Mouse (Mus musculus) myocyte (in vitro differentiated cells): ENCODE measurements around the gene Tesmin. TPM values are rescaled to one million over a fixed set of nuclear protein-coding genes. Genes with fewer than 3 reads are reported as not detected.

Source experiments
- H3K27me3 ChIP-seq: one replicate; pipeline ENCODE4 v1.6.1; 2011; ENCODE audit not compliant: control insufficient read depth, insufficient read depth, insufficient read length
- H3K36me3 ChIP-seq: one replicate; pipeline ENCODE4 v1.6.1; 2011; ENCODE audit not compliant: control insufficient read depth, insufficient read depth
- H3K4me2 ChIP-seq: one replicate; pipeline ENCODE4 v1.6.1; 2011; ENCODE audit warnings: low read depth, control low read depth
- H3K4me3 ChIP-seq: one replicate; pipeline ENCODE4 v1.5.1; 2011; ENCODE audit warnings: mild to moderate bottlenecking, control low read depth, moderate library complexity
- H3K79me2 ChIP-seq: one replicate; pipeline ENCODE4 v1.6.1; 2011; ENCODE audit not compliant: control insufficient read depth, insufficient read depth
- H3ac ChIP-seq: one replicate; pipeline ENCODE4 v1.6.1; 2011; ENCODE audit not compliant: control insufficient read depth, insufficient read length
- CEBPB ChIP-seq: IDR thresholded peaks from 2 replicates; pipeline ENCODE4 v1.6.1; 2011; ENCODE audit warnings: mild to moderate bottlenecking, moderate library complexity; ENCODE audit not compliant: poor library complexity, insufficient read depth, severe bottlenecking
- E2F4 ChIP-seq: IDR thresholded peaks from one replicate; pipeline ENCODE4 v1.6.1; 2011; ENCODE audit warnings: mild to moderate bottlenecking, control low read depth, moderate library complexity; ENCODE audit not compliant: insufficient read depth
- MAX ChIP-seq: IDR thresholded peaks from one replicate; pipeline ENCODE4 v1.6.1; 2011; ENCODE audit warnings: low read depth, mild to moderate bottlenecking, control low read depth
- MYOD1 ChIP-seq, 3 experiments: IDR thresholded peaks; one replicate each; pipeline ENCODE4 v1.6.1; 2011; ENCODE audit warnings: control low read depth in 2 of 3, low read depth in 2 of 3, mild to moderate bottlenecking in 2 of 3, moderate library complexity in 1 of 3; ENCODE audit not compliant: insufficient read length in 2 of 3, control insufficient read depth in 1 of 3
- MYOG ChIP-seq, 3 experiments: IDR thresholded peaks; one replicate each; pipeline ENCODE4 v1.6.1; 2011; ENCODE audit warnings: control low read depth in 2 of 3, low read depth in 2 of 3, mild to moderate bottlenecking in 2 of 3; ENCODE audit not compliant: insufficient read length in 2 of 3, control insufficient read depth in 1 of 3, insufficient read depth in 1 of 3
- POLR2A ChIP-seq: IDR thresholded peaks from one replicate; pipeline ENCODE4 v1.6.1; 2011; ENCODE audit warnings: low read depth, mild to moderate bottlenecking, control low read depth, moderate library complexity; ENCODE audit not compliant: insufficient read length
- POLR2AphosphoS2 ChIP-seq: IDR thresholded peaks from one replicate; pipeline ENCODE4 v1.6.1; 2011; ENCODE audit warnings: low read depth, control low read depth; ENCODE audit not compliant: insufficient read length
- REST ChIP-seq: IDR thresholded peaks from one replicate; pipeline ENCODE4 v1.6.1; 2011; ENCODE audit warnings: mild to moderate bottlenecking, control low read depth, moderate library complexity; ENCODE audit not compliant: insufficient read depth, insufficient read length
- SRF ChIP-seq: IDR thresholded peaks from one replicate; pipeline ENCODE4 v1.6.1; 2011; ENCODE audit warnings: low read depth; ENCODE audit not compliant: control insufficient read depth, insufficient read length
- TCF12 ChIP-seq: IDR thresholded peaks from one replicate; pipeline ENCODE4 v1.6.1; 2011; ENCODE audit warnings: mild to moderate bottlenecking, control low read depth; ENCODE audit not compliant: poor library complexity, insufficient read depth, severe bottlenecking
- TCF3 ChIP-seq: IDR thresholded peaks from one replicate; pipeline ENCODE4 v1.6.1; 2011; ENCODE audit warnings: low read depth, control low read depth; ENCODE audit not compliant: insufficient read length
- USF1 ChIP-seq: IDR thresholded peaks from one replicate; pipeline ENCODE4 v1.6.1; 2011; ENCODE audit warnings: low read depth, mild to moderate bottlenecking, control low read depth, moderate library complexity
- polyA plus RNA-seq: library from polyadenylated mRNA; unstranded; fragments of >200 nt; fragmentation: generic; extraction: Trizol; gene quantifications from one replicate; pipeline ENCODE4 v1.2.1, GENCODE M21; 2012; ENCODE audit warnings: missing spikeins

Gene Tesmin
- polyA plus RNA-seq, 1 experiment, result 0.19 TPM

DNA sequence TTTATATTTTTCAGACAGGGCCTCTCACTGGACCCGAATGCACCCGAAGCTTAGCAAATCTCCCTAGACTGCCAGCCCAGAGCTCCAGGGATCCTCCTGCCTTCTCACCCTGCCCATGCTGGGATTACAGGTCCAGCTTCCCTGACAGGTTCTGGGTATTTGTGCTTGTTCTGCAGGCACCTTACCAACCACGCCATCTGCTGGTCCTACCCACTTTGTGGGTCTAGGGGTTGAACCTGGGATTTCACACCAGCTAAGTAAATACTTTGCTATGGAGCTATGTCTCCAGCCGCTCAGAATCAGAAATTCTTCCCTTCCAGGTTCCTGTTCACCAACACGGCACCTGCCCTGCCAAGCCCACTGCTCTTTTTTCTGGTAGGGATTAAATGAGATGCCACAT lies 49.3 kb downstream of the Tesmin start:
- Histone ChIP-seq H3K4me3 (no peak overlapping the region), H3K4me2 (no peak overlapping the region), H3K79me2 (no peaks in the 10 kb centered on the region), H3K27me3 (peaks cover 19% of the 10 kb centered on the region), H3K36me3 (no peaks in the 10 kb centered on the region), H3ac (no peak overlapping the region)
- TF ChIP-seq REST, result no peak
- no peak for TF ChIP-seq CEBPB
- TF ChIP-seq SRF, result no peak
- TF ChIP-seq POLR2AphosphoS2, result no peak
- TF ChIP-seq MAX, result no peak
- TF ChIP-seq MYOG (IDR thresholded peaks at IDR 0.05; ENCODE audit: control insufficient read depth in 1 of 3, insufficient read depth in 1 of 3, insufficient read length in 2 of 3, low read depth in 2 of 3), result no peak
- no peak for TF ChIP-seq E2F4

- Histone ChIP-seq H3K36me3 (no peaks in the 10 kb centered on the region), H3K79me2 (no peaks in the 10 kb centered on the region), H3ac (no peak overlapping the region), H3K4me2 (no peak overlapping the region), H3K4me3 (no peak overlapping the region), H3K27me3 (peaks cover 29% of the 10 kb centered on the region)
- no peak for TF ChIP-seq MAX
- no peak for TF ChIP-seq E2F4
- TF ChIP-seq REST, result no peak
- no peak for TF ChIP-seq TCF3
- TF ChIP-seq POLR2A, result no peak
- TF ChIP-seq MYOG (IDR thresholded peaks at IDR 0.05; ENCODE audit: control insufficient read depth in 1 of 3, insufficient read depth in 1 of 3, insufficient read length in 2 of 3, low read depth in 2 of 3), result no peak
- no peak for TF ChIP-seq POLR2AphosphoS2
- no peak for TF ChIP-seq SRF
- TF ChIP-seq USF1, result no peak
- TF ChIP-seq CEBPB, result no peak
- no peak for TF ChIP-seq TCF12
- TF ChIP-seq MYOD1 (IDR thresholded peaks at IDR 0.05; ENCODE audit: control insufficient read depth in 1 of 3, insufficient read length in 2 of 3, low read depth in 2 of 3), result no peak
Observed at GRCm38 (mm10) chr19:3440667-3441066, 52.0 kb downstream of the Tesmin start.

DNA sequence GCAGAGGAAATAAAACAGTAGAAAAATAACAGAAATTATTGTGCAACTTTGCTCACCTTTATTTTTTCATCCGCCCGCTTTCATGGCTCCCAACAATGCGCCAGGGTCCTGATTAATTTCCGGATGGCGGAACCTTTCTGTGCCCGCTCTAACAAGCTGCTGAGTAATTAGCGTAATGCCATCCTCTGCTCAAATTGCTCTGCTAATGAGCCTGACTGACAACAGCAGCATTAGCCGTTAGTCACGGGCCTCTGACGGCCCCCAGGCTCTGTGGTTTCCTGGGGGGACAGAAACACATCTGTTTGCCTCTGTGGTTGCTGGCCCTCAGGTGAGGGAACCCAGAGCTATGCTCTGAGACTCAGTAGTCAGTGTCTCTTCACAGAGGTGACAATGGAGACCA lies 52.4 kb downstream of the Tesmin start:
- H3K27me3 ChIP-seq, result peaks cover 29% of the 10 kb centered on the region
- H3K4me2 ChIP-seq, result no peak overlapping the region
- H3K4me3 ChIP-seq, result no peak overlapping the region
- no peak for TF ChIP-seq USF1
- no peak for TF ChIP-seq TCF3
- TF ChIP-seq MYOG (IDR thresholded peaks at IDR 0.05; ENCODE audit: control insufficient read depth in 1 of 3, insufficient read depth in 1 of 3, insufficient read length in 2 of 3, low read depth in 2 of 3), result no peak
- no peak for TF ChIP-seq CEBPB
- TF ChIP-seq MAX, result no peak
- TF ChIP-seq POLR2A, result no peak
- no peak for TF ChIP-seq POLR2AphosphoS2
- no peak for TF ChIP-seq MYOD1 (IDR thresholded peaks at IDR 0.05; ENCODE audit: control insufficient read depth in 1 of 3, insufficient read length in 2 of 3, low read depth in 2 of 3)
- no peak for TF ChIP-seq E2F4
- no peak for TF ChIP-seq SRF
- H3K79me2 ChIP-seq, result no peaks in the 10 kb centered on the region
- H3K36me3 ChIP-seq, result no peaks in the 10 kb centered on the region
- no peak overlapping the region for H3ac ChIP-seq

GRCm38 (mm10) chr19:3447348-3447747 lies 58.7 kb downstream of the Tesmin start:
- H3K27me3 ChIP-seq, result peaks cover 10% of the 10 kb centered on the region
- no peaks in the 10 kb centered on the region for H3K79me2 ChIP-seq
- H3K4me2 ChIP-seq, result no peak overlapping the region
- H3K4me3 ChIP-seq, result no peak overlapping the region
- no peaks in the 10 kb centered on the region for H3K36me3 ChIP-seq
- no peak overlapping the region for H3ac ChIP-seq
- no peak for TF ChIP-seq CEBPB
- TF ChIP-seq MYOG (IDR thresholded peaks at IDR 0.05; ENCODE audit: control insufficient read depth in 1 of 3, insufficient read depth in 1 of 3, insufficient read length in 2 of 3, low read depth in 2 of 3), result no peak
- no peak for TF ChIP-seq POLR2AphosphoS2
- TF ChIP-seq TCF12, result no peak
- no peak for TF ChIP-seq MAX
- no peak for TF ChIP-seq MYOD1 (IDR thresholded peaks at IDR 0.05; ENCODE audit: control insufficient read depth in 1 of 3, insufficient read length in 2 of 3, low read depth in 2 of 3)
- TF ChIP-seq E2F4, result no peak
- TF ChIP-seq POLR2A, result no peak
- TF ChIP-seq SRF, result no peak
- TF ChIP-seq TCF3, result no peak
- no peak for TF ChIP-seq REST
- TF ChIP-seq USF1, result no peak

GRCm38 (mm10) chr19:3449248-3449647 lies 60.6 kb downstream of the Tesmin start:
- H3K36me3 ChIP-seq, result no peaks in the 10 kb centered on the region
- H3K27me3 ChIP-seq, result peaks cover 3% of the 10 kb centered on the region
- TF ChIP-seq CEBPB (no peak), USF1 (no peak), MYOG (IDR thresholded peaks at IDR 0.05; ENCODE audit: control insufficient read depth in 1 of 3, insufficient read depth in 1 of 3, insufficient read length in 2 of 3, low read depth in 2 of 3) (no peak), REST (no peak), SRF (no peak), POLR2A (no peak), POLR2AphosphoS2 (no peak), E2F4 (no peak), TCF3 (no peak), MYOD1 (IDR thresholded peaks at IDR 0.05; ENCODE audit: control insufficient read depth in 1 of 3, insufficient read length in 2 of 3, low read depth in 2 of 3) (no peak)
- H3K79me2 ChIP-seq, result no peaks in the 10 kb centered on the region
- H3K4me2 ChIP-seq, result no peak overlapping the region
- H3ac ChIP-seq, result no peak overlapping the region
- no peak overlapping the region for H3K4me3 ChIP-seq
